Mouse (Mus musculus) kidney, adult 2 months (tissue): Measurements from ENCODE around the gene Slc24a4.

Source experiments
- CTCF ChIP-seq: fragments of 200-500 bp; conservative IDR thresholded peaks from 2 replicates; pipeline ENCODE4 v1.5.1; 2011; ENCODE audit warnings: low read depth, mild to moderate bottlenecking, control low read depth, low read length, moderate library complexity, mixed read lengths; ENCODE audit not compliant: insufficient read depth, insufficient read length
- POLR2A ChIP-seq: fragments of 200-500 bp; IDR thresholded peaks from one replicate; pipeline ENCODE4 v1.6.1; 2011; ENCODE audit warnings: low read depth, low read length, control low read depth

DNA sequence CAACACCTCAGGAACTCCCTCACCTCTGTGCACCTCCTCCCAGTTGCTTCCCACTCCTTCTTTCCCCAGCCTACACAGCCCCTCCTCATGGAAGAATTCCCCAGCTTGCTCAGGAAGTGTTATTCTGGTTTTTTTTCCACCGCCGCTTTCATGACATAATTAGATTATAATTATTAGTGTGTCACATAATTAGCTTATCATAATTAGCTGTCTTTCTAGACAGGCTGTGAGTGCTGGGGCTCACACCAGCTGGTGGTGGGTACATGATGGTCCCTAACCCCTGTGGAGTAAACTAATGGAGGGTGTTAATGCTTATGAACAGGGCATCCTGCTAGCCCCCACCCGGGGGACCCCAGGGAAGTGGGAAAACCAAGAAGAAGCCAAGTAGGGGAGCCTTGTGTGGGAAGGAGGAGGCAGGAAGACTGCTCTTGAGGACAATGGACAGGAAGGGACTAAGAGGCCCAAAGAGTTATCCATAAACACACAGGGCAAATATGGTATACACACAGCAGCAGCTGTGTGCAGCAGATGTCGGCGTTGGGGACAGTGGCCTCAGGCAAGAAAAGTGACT lies 38.2 kb downstream of the Slc24a4 start:
- no peak for TF ChIP-seq CTCF
- TF ChIP-seq POLR2A = no peak
